Mouse (Mus musculus) lung, embryonic 15.5 days (tissue): ENCODE measurements around the gene Abcd4. TPM values are rescaled to one million over a fixed set of nuclear protein-coding genes. Genes with fewer than 3 reads are reported as not detected.
A peak's percentile ranks its signal among the peaks of the same experiment; 100 is the strongest.

ENCODE experiments used
- ATAC-seq: fragments of 200-750 bp; cut with Nextera tagmentation; 2 replicates; pipeline ENCODE4 v1.8.0; 2017; ENCODE audit warnings: moderate number of reproducible peaks, borderline replicate concordance; ENCODE audit not compliant: low FRiP score, low TSS enrichment; ENCODE audit errors: extremely low read depth
- H3K27ac ChIP-seq: fragments of 300-500 bp; sonication (generic); 2 replicates; pipeline ENCODE4 v1.5.1; 2015; ENCODE audit warnings: moderate library complexity, mild to moderate bottlenecking, inconsistent platforms
- H3K27me3 ChIP-seq: fragments of 300-500 bp; sonication (generic); 2 replicates; pipeline ENCODE4 v1.6.1; 2015; ENCODE audit warnings: inconsistent platforms
- H3K36me3 ChIP-seq: fragments of 300-500 bp; sonication (generic); 2 replicates; pipeline ENCODE4 v1.6.1; 2015; ENCODE audit warnings: inconsistent platforms
- H3K4me1 ChIP-seq: fragments of 300-500 bp; sonication (generic); 2 replicates; pipeline ENCODE4 v1.6.1; 2015; ENCODE audit warnings: inconsistent platforms
- H3K4me2 ChIP-seq: fragments of 300-500 bp; sonication (generic); 2 replicates; pipeline ENCODE4 v1.6.1; 2015; ENCODE audit warnings: inconsistent platforms, mild to moderate bottlenecking, moderate library complexity
- H3K4me3 ChIP-seq: fragments of 300-500 bp; sonication (generic); 2 replicates; pipeline ENCODE4 v1.5.1; 2015; ENCODE audit warnings: mild to moderate bottlenecking, inconsistent platforms
- H3K9ac ChIP-seq: fragments of 300-500 bp; sonication (generic); 2 replicates; pipeline ENCODE4 v1.6.1; 2015; ENCODE audit warnings: inconsistent platforms
- H3K9me3 ChIP-seq: fragments of 300-500 bp; sonication (generic); 2 replicates; pipeline ENCODE4 v1.6.1; 2016; ENCODE audit warnings: inconsistent platforms
- WGBS: fragments of 180-500 bp; shearing (Covaris S2); methylation state at CpG from one replicate; pipeline ENCODE4 v1.1.7; 2015; 5-methylcytosine and 5-hydroxymethylcytosine counted together
- polyA plus RNA-seq: library from polyadenylated mRNA; unstranded; fragments of >200 nt; fragmentation: Nextera tagmentation; extraction: Ambion mirVana; gene quantifications from 2 replicates; pipeline ENCODE4 v1.2.1, GENCODE M21; 2015

Gene Abcd4
- polyA plus RNA-seq, 1 experiment from 2014 or later, result 14.5 TPM

- Histone ChIP-seq H3K36me3 (no peaks in the 10 kb centered on the region), H3K27ac (no peak overlapping the region), H3K4me3 (peak overlapping the region; percentile 1; the same call in 1 of the 2 replicates), H3K27me3 (peaks cover 80% of the 10 kb centered on the region), H3K9ac (no peak overlapping the region), H3K4me2 (no peak overlapping the region), H3K4me1 (peaks cover 7% of the 10 kb centered on the region; the same call in 1 of the 2 replicates), H3K9me3 (no peaks in the 10 kb centered on the region)
- no peak for ATAC-seq
- 2% methylated on average over 34 of the region's 34 CpGs for WGBS
Observed at GRCm38 (mm10) chr12:84570694-84571415, 46.4 kb downstream of the Abcd4 start.

GRCm38 (mm10) chr12:84569976-84570693, 47.1 kb downstream of the Abcd4 start:
- no peak for ATAC-seq
- Histone ChIP-seq H3K9ac (no peak overlapping the region), H3K4me1 (peaks cover 7% of the 10 kb centered on the region; the same call in 1 of the 2 replicates)

GRCm38 (mm10) chr12:84569336-84569970, 47.8 kb downstream of the Abcd4 start, which contains the start of gene Vsx2:
Vsx2 (plus strand) TSS chr12:84569762.
- H3K27ac ChIP-seq, result no peak within 1 kb of the TSS
- WGBS, result 2% methylated on average over 25 of the region's 25 CpGs
- H3K4me1 ChIP-seq, result peaks cover 7% of the 10 kb centered on the region; the same call in 1 of the 2 replicates
- peaks cover 73% of the 10 kb centered on the region for H3K27me3 ChIP-seq
- no peak within 1 kb of the TSS for H3K9ac ChIP-seq
- no peak within 1 kb of the TSS for H3K4me2 ChIP-seq
- ATAC-seq, result no peak
- peak within 1 kb of the TSS; percentile 4; the same call in 1 of the 2 replicates for H3K4me3 ChIP-seq
- H3K36me3 ChIP-seq, result no peaks in the 10 kb centered on the region
- no peaks in the 10 kb centered on the region for H3K9me3 ChIP-seq

More at GRCm38 (mm10) chr12:84569976-84570693, 47.1 kb downstream of the Abcd4 start:
- no peak overlapping the region for H3K27ac ChIP-seq
- H3K9me3 ChIP-seq, result no peaks in the 10 kb centered on the region
- H3K4me3 ChIP-seq, result peak overlapping the region; percentile 4; the same call in 1 of the 2 replicates
- 2% methylated on average over 40 of the region's 40 CpGs for WGBS
- H3K36me3 ChIP-seq, result no peaks in the 10 kb centered on the region
- no peak overlapping the region for H3K4me2 ChIP-seq
- H3K27me3 ChIP-seq, result peaks cover 79% of the 10 kb centered on the region

- 67% methylated on average over 6 of the region's 6 CpGs for WGBS
- H3K27me3 ChIP-seq, result peaks cover 61% of the 10 kb centered on the region
Observed at GRCm38 (mm10) chr12:84567576-84567975, 49.6 kb downstream of the Abcd4 start.

GRCm38 (mm10) chr12:84562558-84562957, 54.7 kb downstream of the Abcd4 start:
- Histone ChIP-seq H3K4me2 (no peak overlapping the region), H3K27me3 (peaks cover 11% of the 10 kb centered on the region)
- 48% methylated on average over 4 of the region's 4 CpGs for WGBS

More at GRCm38 (mm10) chr12:84567576-84567975, 49.6 kb downstream of the Abcd4 start:
- Histone ChIP-seq H3K27ac (no peak overlapping the region), H3K4me3 (no peak overlapping the region), H3K4me1 (peaks cover 7% of the 10 kb centered on the region; the same call in 1 of the 2 replicates), H3K9ac (no peak overlapping the region), H3K9me3 (no peaks in the 10 kb centered on the region), H3K4me2 (no peak overlapping the region), H3K36me3 (no peaks in the 10 kb centered on the region)
- no peak for ATAC-seq

GRCm38 (mm10) chr12:84555218-84555617, 62.0 kb downstream of the Abcd4 start:
- Histone ChIP-seq H3K9ac (no peak overlapping the region), H3K4me2 (no peak overlapping the region), H3K9me3 (no peaks in the 10 kb centered on the region), H3K27ac (no peak overlapping the region), H3K4me1 (no peaks in the 10 kb centered on the region), H3K27me3 (no peaks in the 10 kb centered on the region), H3K4me3 (no peak overlapping the region), H3K36me3 (no peaks in the 10 kb centered on the region)
- WGBS, result 51% methylated on average over 8 of the region's 8 CpGs
- no peak for ATAC-seq

More at GRCm38 (mm10) chr12:84562558-84562957, 54.7 kb downstream of the Abcd4 start:
- no peak overlapping the region for H3K9ac ChIP-seq
- no peaks in the 10 kb centered on the region for H3K36me3 ChIP-seq
- ATAC-seq, result no peak
- H3K27ac ChIP-seq, result no peak overlapping the region
- H3K9me3 ChIP-seq, result no peaks in the 10 kb centered on the region
- no peak overlapping the region for H3K4me3 ChIP-seq
- no peaks in the 10 kb centered on the region for H3K4me1 ChIP-seq

Other genes with a start within 250 kb of the Abcd4 start
- gene Entpd5, start 208.4 kb downstream of the Abcd4 start, polyA plus RNA-seq, result 18.3 and 19.0 TPM in 2 replicates
- gene Bbof1, start 208.3 kb downstream of the Abcd4 start, polyA plus RNA-seq, result 1.6 and 2.4 TPM in 2 replicates
- 24.2 and 24.6 TPM in 2 replicates for gene Rnf113a2, start 200.2 kb downstream of the Abcd4 start, polyA plus RNA-seq
- gene Aldh6a1, start 166.4 kb downstream of the Abcd4 start, polyA plus RNA-seq, result 39.1 and 40.5 TPM in 2 replicates
- gene Lin52, start 166.0 kb downstream of the Abcd4 start, polyA plus RNA-seq, result 21.6 and 22.2 TPM in 2 replicates
- not detected in 2 replicates for gene Vsx2, start 47.7 kb downstream of the Abcd4 start, polyA plus RNA-seq
- gene Vrtn, start 23.6 kb upstream of the Abcd4 start, polyA plus RNA-seq, result 0.06 TPM in 1 of 2 replicates, not detected in the other
- gene Syndig1l, start 81.4 kb upstream of the Abcd4 start, polyA plus RNA-seq, result 0.09 TPM in 1 of 2 replicates, not detected in the other
- gene Npc2, start 155.7 kb upstream of the Abcd4 start, polyA plus RNA-seq, result 150 and 162 TPM in 2 replicates
- 130 and 136 TPM in 2 replicates for gene Isca2, start 155.8 kb upstream of the Abcd4 start, polyA plus RNA-seq